Mouse (Mus musculus) limb, embryonic 11.5 days (tissue): Measurements from ENCODE around the gene Gm10338. TPM values are rescaled to one million over a fixed set of nuclear protein-coding genes. Genes with fewer than 3 reads are reported as not detected.
"Not testable (repeated sequence)": the region's sequence is repeated elsewhere in the genome, so short reads cannot be mapped to it uniquely, and the experiment has no call there.

Experiments used
- ATAC-seq: fragments of 200-750 bp; cut with Nextera tagmentation; 2 replicates; pipeline ENCODE4 v1.8.0; 2017; ENCODE audit warnings: low read depth; ENCODE audit not compliant: insufficient number of reproducible peaks, low FRiP score, low TSS enrichment
- DNase-seq: peaks from one replicate; pipeline ENCODE4 v3.0.0-alpha.2; 2015; ENCODE audit warnings: low spot score
- H3K27ac ChIP-seq: fragments of 300-500 bp; sonication (generic); replicated peaks from 2 replicates; pipeline ENCODE4 v1.5.1; 2014; ENCODE audit warnings: low read depth, mild to moderate bottlenecking, low read length
- H3K27me3 ChIP-seq: fragments of 300-500 bp; sonication (generic); 2 replicates; pipeline ENCODE4 v1.6.1; 2014; ENCODE audit warnings: mild to moderate bottlenecking, low read length, mixed read lengths; ENCODE audit not compliant: control insufficient read depth, insufficient read depth
- H3K36me3 ChIP-seq: fragments of 300-500 bp; sonication (generic); 2 replicates; pipeline ENCODE4 v1.6.1; 2014; ENCODE audit warnings: mild to moderate bottlenecking, low read length, moderate library complexity, mixed read lengths; ENCODE audit not compliant: control insufficient read depth, insufficient read depth
- H3K4me1 ChIP-seq: fragments of 300-500 bp; sonication (generic); 2 replicates; pipeline ENCODE4 v1.6.1; 2014; ENCODE audit warnings: low read length, mixed read lengths; ENCODE audit not compliant: control insufficient read depth, insufficient read depth
- H3K4me2 ChIP-seq: fragments of 300-500 bp; sonication (generic); 2 replicates; pipeline ENCODE4 v1.6.1; 2014; ENCODE audit warnings: low read depth, mild to moderate bottlenecking, moderate library complexity; ENCODE audit not compliant: severe bottlenecking
- H3K4me3 ChIP-seq: fragments of 300-500 bp; sonication (generic); 2 replicates; pipeline ENCODE4 v1.5.1; 2014; ENCODE audit warnings: low read depth, low read length
- H3K9ac ChIP-seq: fragments of 300-500 bp; sonication (generic); 2 replicates; pipeline ENCODE4 v1.6.1; 2014; ENCODE audit warnings: mild to moderate bottlenecking, low read length
- H3K9me3 ChIP-seq: fragments of 300-500 bp; sonication (generic); 2 replicates; pipeline ENCODE4 v1.6.1; 2016; ENCODE audit warnings: low read length; ENCODE audit not compliant: control insufficient read depth
- WGBS: fragments of 180-500 bp; shearing (Covaris S2); extraction: QIAGEN DNeasy Blood & Tissue Kit; methylation state at CpG from one replicate; pipeline ENCODE4 v1.1.7; 2014; 5-methylcytosine and 5-hydroxymethylcytosine counted together
- polyA plus RNA-seq: library from polyadenylated mRNA; unstranded; fragments of >200 nt; fragmentation: Nextera tagmentation; extraction: Ambion mirVana; gene quantifications from 2 replicates; pipeline ENCODE4 v1.2.1, GENCODE M21; 2014

Gene Gm10338
- polyA plus RNA-seq: not detected in 2 replicates

- H3K9ac ChIP-seq: not testable (repeated sequence)
- WGBS: no CpG with 5 or more reads among the region's 2 CpGs
These were observed at the start of gene Gm10338 for GRCm38 (mm10) chr14:7595492-7595891. TSS of gene Gm10338 (minus strand) at chr14:7595592.

GRCm38 (mm10) chr14:7643872-7644271 lies 48.5 kb upstream of the Gm10338 start, which contains the start of gene Gm10128:
TSS of gene Gm10128 (minus strand) at chr14:7643972.
- not testable (repeated sequence) for DNase-seq, ATAC-seq, H3K4me2 ChIP-seq, H3K27me3 ChIP-seq, H3K4me3 ChIP-seq, H3K27ac ChIP-seq, H3K4me1 ChIP-seq, H3K9ac ChIP-seq, H3K36me3 ChIP-seq, H3K9me3 ChIP-seq
- no CpG with 5 or more reads among the region's 2 CpGs for WGBS

More at GRCm38 (mm10) chr14:7595492-7595891, at the start of gene Gm10338:
- H3K27ac ChIP-seq, H3K4me1 ChIP-seq, DNase-seq, H3K36me3 ChIP-seq, H3K4me3 ChIP-seq, H3K9me3 ChIP-seq, H3K4me2 ChIP-seq, ATAC-seq, H3K27me3 ChIP-seq: not testable (repeated sequence)

DNA sequence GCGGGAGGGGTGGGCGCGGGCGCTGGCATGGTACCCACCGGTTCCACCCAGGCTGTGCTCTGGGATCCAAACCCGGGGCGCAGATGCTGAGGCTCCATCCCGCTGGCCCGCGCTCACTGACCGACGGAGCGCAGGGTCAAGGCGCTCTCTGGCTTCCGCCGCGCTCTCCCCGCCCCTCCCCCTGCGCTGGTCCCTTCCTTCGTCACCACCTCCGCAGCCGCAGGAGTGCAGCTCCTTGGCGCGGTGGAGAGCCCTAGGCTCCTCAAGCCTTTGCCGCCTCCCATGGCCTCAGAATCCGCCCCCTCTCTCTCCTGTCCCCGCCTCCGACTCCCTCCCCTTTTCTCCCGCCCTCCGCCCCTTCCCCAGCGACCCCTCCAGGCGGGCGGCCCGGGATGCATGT lies 27.0 kb downstream of the Gm10338 start, which contains the start of gene Gm3558:
Gene Gm3558, minus strand, starts transcription at position 185 of the 400 bp plus-strand sequence.
- H3K36me3 ChIP-seq, ATAC-seq, H3K27me3 ChIP-seq, H3K27ac ChIP-seq, H3K4me1 ChIP-seq, DNase-seq, H3K9me3 ChIP-seq, H3K9ac ChIP-seq: not testable (repeated sequence)
- no CpG with 5 or more reads among the region's 34 CpGs for WGBS
- H3K4me2 ChIP-seq: peak within 1 kb of the TSS; percentile 62
- peak within 1 kb of the TSS; percentile 25 for H3K4me3 ChIP-seq

DNA sequence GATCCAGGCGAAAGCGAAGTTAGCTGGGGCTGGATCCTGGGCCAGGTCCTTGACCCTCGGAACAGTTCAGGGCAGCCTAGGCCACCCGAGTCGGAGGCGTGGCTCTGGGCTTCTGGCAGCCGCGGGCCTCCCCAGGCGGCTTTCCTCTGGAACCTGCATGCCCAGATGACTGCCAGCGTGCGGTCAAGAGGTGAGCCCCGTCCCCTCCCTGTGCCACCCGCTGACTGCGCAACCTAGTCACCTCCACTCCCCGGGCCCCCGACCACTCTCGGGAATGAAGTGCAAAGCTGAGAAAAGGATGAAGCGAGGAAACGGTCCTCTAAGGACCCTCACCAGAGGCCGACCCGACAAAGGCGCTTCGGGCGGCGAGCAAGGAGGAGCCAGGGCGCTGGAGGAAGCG lies 27.5 kb downstream of the Gm10338 start:
- not testable (repeated sequence) for ATAC-seq, H3K4me1 ChIP-seq, H3K9ac ChIP-seq, H3K9me3 ChIP-seq, H3K36me3 ChIP-seq, H3K27ac ChIP-seq, H3K27me3 ChIP-seq
- Histone ChIP-seq H3K4me3 (peak overlapping the region; percentile 25), H3K4me2 (peak overlapping the region; percentile 62)
- DNase-seq: peak; percentile 25
- 0% methylated on average over 10 of the region's 27 CpGs for WGBS

DNA sequence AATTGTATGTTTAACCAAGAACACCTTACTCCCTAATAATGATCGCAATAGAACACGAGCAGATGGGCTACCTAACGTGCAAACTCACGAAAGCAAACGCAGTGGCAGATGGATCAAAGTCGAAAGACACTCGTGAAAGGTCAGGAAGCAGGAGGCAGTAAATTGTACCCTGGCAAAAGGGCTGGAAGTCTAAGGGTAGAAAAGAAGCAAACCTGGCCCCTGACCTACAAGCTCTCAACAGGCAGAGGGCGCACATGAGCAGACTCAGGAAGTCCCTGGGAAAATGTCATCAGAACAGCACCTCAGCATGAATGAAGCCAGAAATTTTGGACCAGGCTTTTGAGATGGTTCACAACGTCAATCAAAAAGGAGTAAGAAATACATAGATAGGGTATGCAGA lies 28.1 kb downstream of the Gm10338 start:
- H3K27me3 ChIP-seq, DNase-seq, H3K4me2 ChIP-seq, H3K36me3 ChIP-seq, ATAC-seq, H3K9me3 ChIP-seq, H3K4me1 ChIP-seq, H3K27ac ChIP-seq, H3K9ac ChIP-seq, H3K4me3 ChIP-seq: not testable (repeated sequence)
- 0% methylated on average over 6 of the region's 9 CpGs for WGBS

Other genes with a start within 250 kb of the Gm10338 start
- not detected in 2 replicates for gene Gm8374, start 230.5 kb downstream of the Gm10338 start, polyA plus RNA-seq
- not detected in 2 replicates for gene Gm3755, start 144.7 kb downstream of the Gm10338 start, polyA plus RNA-seq
- 1.2 and 1.9 TPM in 2 replicates for gene Gm3752, start 111.8 kb downstream of the Gm10338 start, polyA plus RNA-seq
- gene Gm3558, start 27.0 kb downstream of the Gm10338 start, polyA plus RNA-seq: 0.57 and 1.0 TPM in 2 replicates
- gene Gm10128, start 48.4 kb upstream of the Gm10338 start, polyA plus RNA-seq: not detected in 2 replicates
- not detected in 2 replicates for gene Gm26661, start 196.0 kb upstream of the Gm10338 start, polyA plus RNA-seq
- gene Flnb, start 222.4 kb upstream of the Gm10338 start, polyA plus RNA-seq: 35.0 and 37.9 TPM in 2 replicates